Mouse (Mus musculus) frontal cortex, adult 2 months (tissue): ENCODE results near the gene Lsp1. TPM values are rescaled to one million over a fixed set of nuclear protein-coding genes. Genes with fewer than 3 reads are reported as not detected.

Experiments
- DNase-seq, 2 experiments: peaks; one replicate each; pipeline ENCODE4 v3.0.0; 2022; ENCODE audit warnings: low spot score in 1 of 2; ENCODE audit errors: extremely low spot score in 1 of 2
- polyA plus RNA-seq: library from polyadenylated mRNA; depleted of rRNA; stranded (reverse); fragments of >200 nt; gene quantifications from 2 replicates; pipeline ENCODE4 v1.2.3, GENCODE M21; 2012

The Lsp1 gene
- polyA plus RNA-seq, 1 experiment, result 11.0 TPM

DNA sequence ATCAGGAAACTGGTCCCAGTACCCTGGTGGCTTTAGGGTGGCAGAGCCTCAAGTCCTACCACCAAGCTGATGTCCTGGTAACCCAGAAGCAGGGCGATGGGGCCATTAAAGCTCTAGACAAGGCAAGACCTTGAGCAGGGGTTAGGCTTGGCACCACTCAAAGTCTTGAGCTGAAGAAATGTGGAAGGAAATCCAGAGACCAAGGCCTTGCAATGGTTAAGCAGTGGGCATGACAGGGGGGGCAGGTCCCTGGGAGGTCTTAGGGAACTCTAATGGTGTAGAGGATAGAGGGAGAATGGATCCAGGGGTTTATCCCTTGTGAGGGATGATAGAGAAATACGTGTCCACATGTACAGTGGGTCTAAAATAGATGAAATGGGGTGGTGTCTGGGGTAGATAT lies 12.9 kb downstream of the Lsp1 start:
- DNase-seq, result no peak

DNA sequence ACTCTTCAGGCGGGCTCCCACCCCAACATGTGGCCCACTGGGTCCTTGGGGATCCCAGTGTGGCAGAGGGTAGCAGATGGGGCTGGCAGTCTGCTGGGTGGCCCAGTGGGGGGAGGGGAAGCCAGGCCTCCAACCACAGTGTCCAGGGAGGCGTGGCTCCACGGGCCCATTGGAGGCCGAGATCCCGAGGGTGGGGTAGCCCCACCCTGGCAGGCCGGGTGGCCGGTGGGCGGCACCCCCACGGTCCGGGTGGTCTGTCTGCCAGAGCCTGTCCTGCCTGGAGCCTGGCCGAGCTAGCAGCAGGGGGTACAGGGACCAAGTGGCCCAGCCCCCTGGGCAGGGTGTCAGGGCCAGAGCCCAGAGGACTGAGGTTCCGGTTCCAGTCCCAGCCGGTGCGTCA lies 14.2 kb downstream of the Lsp1 start:
- no peak for DNase-seq

DNA sequence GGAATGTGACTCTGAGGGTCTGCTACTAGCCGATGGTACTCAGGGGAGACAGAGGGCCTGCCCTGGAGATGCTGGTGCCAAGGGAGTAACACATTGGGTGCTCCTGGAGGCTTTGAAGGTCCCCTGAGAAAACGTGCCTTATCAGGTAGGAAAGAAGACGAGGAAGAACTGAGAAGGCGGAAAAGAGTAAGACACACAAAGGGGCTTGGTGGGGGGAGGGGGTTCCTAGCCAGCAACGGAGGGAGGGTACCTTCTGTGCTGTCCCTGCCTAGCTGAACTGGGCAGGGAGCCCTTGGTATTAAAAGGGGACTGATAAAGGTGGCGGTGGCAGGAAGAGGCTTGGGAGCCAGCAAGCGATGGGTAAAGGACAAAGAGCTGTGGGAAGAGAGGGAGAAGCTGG lies 15.0 kb downstream of the Lsp1 start:
- DNase-seq, result no peak

DNA sequence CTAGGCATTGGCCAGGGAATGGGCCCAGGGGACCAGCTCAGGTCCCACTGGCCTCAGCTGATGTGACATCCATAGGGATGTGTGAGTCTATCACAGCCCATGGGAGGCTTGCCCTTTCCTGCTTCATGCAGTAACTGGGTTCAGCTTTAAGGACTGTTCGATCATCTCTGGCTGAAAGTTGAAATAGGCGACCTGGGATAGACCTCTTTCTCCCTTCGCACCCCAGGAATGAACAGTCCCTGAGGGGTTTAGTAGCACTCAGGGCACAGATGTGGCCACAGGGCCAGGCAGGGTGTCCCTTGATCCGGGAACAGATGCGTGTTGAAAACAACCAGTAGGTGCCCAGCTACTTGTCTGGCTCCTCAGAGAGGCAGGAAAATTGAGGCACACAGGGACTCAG lies 15.7 kb downstream of the Lsp1 start:
- DNase-seq, result no peak

DNA sequence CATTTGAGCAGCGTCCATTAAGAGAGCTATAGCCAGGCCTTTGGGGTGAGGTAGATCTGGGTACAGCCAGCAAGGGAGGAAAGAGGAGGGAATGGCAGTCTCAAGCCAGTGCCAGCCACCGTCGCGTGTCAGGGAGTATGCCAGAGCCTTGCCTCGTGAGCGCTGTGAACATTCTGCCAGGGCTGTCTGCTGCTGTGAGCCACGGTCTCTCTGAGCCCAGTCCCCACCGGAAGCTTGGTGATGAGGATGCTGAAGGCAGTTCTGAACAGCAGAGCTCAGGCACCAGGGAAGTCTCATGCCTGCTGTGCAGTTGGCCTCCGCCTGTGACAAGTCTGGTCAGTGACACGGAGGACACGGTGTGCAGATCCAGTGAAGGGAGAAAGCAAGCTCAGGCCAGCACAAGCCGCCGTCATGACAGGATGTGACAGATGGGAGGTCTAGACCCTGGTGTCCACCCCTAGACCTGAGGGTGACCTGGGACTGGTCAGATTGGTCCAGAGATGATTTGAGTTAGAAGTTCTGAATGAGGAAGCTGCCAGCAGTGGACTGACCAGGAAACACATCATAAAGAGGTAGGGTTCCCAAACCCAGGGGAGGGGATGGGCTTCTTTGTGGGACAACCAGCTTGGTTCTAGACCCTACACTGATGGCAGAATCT lies 16.3 kb downstream of the Lsp1 start:
- peak in 1 of 2 experiments; percentile 45 for DNase-seq

DNA sequence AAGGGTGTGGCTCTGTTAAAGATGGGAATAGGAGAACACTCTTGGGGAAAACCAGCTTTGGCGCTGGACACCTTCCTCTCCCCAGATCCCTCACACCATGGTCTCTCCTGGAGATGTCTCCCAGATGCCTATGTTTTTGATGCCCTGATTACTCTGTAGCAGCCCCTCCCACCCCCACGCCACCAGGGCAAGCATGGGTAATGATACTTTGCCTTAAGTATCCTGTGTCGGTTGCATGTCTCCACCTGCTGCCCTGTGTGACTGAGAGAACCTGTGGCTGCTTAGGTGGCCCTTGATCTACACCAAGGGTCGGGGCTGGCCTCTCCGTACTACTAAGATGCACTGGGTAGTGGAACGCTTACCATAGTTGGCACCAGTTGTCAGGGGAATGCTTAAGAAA lies 17.4 kb downstream of the Lsp1 start:
- DNase-seq, result no peak

DNA sequence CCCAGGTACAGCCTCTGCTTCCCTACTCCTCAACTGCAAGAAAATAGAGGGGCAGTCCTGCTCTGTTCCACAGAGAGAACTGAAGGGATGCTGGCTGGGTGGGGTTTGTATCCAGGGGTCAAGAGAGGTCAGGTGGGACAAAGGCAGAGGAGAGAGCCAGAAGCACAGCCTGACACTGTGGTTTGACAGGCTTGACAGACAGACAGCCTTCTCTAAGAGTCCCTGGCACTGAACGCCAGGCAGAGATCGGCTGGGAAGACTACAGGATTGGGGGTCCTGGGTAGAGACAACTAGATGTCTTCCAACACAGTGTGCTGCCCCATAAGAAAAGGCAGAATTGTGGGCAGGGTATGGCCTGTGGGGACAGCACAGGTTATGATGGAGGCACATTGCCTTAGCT lies 18.0 kb downstream of the Lsp1 start:
- no peak for DNase-seq

DNA sequence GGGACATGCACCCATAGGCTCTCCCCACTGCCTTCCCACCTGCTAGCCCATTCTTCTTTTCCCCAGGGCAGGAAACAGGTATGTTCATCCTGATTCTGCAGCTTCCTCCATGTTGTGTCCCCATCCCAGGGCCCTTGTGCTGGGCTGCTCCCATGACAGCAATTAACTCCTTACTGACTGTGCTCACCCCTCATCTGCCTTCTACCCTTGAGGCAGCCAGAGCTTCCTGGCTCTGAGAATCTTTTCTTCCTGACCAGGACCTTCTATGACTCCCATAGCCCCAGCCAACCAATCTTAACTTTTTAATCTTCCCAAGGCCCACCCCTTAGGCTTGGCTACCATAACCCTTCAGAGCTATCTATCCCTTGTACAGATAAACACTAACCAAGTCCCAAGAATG lies 18.7 kb downstream of the Lsp1 start:
- DNase-seq, result no peak

DNA sequence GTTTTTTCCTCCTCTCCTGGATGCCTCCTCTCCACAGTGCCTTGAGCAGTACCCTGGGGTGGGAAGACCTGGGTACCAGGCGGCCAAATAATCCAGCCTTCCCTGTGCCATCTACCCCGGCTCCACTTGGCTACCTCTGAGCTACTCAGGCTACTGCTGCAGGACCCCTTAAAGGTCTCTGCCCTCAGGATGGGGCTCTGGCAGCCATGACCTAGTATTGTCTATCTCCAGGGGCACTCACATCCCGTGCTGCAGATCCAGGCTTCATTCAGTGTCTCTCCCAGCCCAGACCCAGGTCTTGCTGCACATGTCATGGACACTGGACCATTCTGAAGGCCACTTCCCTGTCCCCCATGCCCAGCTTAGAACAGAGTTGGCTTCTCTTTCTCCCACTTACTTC lies 19.3 kb downstream of the Lsp1 start:
- no peak for DNase-seq

DNA sequence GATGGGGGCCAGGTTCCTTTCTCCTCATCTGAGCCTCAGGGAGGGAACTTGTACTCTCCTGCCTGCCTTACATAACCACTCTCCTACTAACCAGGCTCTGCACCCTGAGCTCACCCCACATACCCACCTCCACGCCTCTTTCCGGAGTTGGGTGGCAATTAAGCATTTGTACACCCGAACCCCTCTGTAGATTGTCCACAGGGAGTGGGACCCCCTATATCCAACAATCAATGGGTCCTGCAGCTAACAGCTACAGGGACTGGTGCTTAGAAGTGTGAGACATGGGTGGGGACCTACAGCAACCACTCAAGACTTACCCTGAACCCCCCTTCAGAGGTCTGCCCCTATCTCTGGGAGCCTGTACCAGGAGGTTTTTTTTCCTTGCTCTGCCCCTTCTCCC lies 20.1 kb downstream of the Lsp1 start:
- no peak for DNase-seq

DNA sequence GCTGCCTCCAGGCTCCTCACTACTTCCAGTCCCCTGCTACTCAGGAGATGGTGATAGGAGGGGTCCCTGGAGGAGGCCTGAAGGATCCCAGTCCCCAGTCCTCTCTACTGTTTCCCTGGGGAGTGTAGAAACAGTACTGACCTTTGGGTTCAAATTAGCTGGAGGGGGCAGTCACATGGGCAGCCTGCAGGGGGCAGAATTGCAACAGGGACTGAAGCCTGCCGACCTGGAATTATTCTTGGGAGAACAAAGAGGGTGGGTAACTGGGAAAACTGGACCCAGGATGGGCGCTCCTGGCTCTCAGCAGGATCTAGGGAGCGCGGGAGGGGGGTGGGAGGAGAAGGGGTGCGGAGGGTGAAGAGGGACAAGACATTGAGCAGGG lies 20.6 kb downstream of the Lsp1 start:
- peak in 1 of 2 experiments; percentile 42 for DNase-seq

DNA sequence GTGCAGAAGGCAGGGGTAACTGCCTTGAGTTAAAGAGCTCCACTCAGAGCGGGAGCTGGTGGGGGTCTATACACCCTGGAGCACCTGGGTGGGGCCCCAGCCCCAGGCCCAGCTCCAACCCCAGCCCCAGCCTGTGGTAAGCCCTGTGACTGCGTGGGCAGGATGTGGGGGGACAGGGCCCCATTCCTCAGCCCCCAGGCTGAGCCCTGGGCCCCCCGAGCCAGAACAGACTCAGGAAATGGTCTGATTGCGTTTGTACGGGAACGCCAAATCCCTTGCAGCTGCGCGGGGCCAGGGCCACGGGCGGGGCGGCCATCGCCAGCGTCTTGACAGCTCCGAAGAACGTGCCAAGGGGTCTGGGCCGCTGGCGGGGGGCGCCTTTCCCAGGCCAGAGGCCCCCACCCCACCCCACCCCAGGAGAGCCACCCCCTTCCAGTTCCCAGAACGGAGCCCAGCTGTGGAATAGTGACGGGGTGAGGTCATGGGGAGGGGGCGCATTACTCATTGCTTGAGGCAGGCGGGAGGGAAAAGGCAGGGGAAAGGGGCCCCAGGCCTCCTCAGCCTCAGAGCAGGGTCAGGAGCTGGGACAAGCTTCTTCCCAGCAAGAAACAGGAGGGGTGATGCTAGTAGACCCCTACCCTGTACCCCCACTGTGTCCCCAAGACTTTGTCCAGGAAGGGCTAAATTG lies 21.1 kb downstream of the Lsp1 start:
- no peak for DNase-seq

DNA sequence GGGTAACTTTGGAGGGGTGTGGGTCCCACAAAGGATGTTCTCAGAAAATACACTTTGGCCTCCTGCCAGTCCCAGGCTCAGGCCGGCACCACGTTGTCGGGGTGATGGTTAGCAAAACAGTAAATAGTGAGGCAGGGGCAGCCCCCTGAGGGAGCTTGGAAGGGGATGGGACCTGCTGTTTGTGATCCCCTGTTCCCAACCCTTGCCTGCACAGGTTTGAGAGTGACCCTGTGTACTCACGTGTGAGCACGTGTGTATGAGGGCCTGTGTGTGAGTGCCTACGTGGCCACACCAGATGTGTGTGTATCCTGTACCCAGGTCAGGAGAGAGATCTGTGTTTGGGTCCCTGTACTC lies 21.6 kb downstream of the Lsp1 start:
- DNase-seq, result no peak

DNA sequence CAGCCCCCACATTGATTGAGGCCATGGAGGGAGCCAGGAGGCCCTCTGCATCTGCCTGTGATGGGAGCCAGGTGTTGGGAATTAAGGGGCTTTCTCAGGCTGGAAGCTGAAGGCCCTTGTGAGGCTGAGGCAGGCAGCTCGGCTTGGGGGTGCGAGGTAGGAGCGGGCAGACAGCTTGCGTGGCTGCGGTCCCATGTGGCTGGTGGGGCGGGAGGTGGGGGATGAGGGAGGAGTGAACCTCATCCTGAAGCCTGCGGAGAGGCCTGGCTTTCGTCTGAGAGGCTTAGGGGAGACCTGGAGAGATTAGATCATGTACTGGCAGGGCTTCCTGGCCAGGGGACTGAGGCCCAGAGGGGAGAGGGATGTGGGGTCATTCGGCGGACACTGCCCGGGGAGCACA lies 22.5 kb downstream of the Lsp1 start:
- DNase-seq, result no peak

DNA sequence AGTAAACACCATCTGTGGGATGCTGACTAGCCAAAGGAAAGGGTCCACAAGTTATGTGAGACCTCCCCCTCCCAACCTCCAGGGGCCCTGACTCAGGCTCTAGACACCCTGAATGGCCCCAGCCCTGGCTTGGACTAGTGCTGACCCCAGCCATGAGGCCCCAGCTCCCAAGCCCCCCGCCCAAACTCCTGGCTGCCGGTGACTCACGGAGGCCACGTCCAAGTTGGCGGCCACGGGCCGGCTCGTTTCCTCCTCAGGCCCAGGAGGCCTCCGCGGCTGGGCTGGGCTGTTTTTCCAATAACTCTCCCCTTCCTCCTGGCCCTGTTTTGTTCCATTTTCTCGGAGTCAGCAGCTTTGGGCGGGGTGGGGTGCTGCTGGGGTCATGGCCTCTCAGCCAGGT lies 24.2 kb downstream of the Lsp1 start:
- DNase-seq, result no peak

DNA sequence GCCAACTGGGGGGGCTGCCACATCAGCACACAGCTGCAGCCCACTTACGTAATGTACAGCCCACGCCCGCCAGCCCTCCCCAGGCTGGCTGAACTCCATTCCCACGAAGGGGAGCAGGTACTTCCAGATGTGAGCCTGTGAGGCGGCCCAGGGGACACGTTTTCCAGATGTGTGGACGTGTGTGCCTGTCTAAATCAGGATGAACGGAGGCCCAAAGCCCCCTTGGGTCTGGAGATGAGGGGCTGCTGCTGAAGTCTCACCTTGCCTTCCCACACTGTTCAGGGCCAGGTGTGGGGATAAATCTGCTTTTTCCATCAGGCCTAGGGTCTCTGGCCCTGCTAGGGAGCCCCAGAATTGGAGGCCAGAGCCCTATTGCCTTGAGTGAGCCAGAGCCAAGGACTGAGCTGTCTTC lies 26.1 kb downstream of the Lsp1 start:
- DNase-seq, result no peak

DNA sequence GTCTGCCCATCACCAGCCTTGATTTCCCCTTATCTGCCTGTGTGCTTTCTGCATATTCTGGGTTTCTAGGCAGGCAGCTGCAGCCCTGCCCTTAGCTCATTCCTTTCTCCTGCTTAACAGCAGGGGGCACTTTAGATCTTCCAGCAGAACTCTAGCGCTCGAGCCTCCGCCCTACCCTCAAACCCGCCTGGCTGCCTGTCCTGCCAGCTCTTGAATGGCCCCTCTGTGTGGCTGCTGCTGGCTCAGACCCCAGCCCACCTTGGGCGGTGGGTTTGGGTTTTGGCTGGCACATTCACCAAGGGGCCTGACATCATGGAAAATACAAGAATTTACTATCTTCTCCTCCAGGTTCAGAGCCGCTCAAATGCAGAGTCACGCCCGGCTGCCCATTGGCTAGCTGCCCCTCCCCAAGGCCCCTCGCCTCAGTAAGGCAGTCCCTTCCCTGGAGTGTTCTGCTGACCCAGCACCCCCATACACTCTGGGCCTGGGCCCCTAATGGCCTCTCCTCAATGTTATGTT lies 26.8 kb downstream of the Lsp1 start:
- DNase-seq, result peak in 1 of 2 experiments; percentile 58

DNA sequence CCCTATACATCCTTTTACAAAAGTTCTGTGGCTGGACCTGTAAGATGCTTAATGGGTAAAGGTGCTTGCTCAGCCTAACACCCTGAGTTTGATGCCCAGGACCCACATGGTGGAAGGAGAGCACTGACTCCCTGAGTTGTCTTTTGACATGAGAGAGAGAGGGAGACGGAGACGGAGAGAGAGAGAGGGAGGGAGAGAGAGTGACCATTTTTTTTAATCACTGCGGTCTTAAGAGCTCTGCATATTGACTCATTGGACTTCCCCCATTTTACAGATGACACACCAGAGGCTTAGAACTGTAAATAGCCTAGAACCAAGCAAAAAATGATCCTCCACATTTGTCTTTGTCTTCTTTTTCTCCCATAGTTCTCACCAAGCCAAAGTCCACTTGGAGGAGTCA lies 27.4 kb downstream of the Lsp1 start:
- DNase-seq, result no peak

DNA sequence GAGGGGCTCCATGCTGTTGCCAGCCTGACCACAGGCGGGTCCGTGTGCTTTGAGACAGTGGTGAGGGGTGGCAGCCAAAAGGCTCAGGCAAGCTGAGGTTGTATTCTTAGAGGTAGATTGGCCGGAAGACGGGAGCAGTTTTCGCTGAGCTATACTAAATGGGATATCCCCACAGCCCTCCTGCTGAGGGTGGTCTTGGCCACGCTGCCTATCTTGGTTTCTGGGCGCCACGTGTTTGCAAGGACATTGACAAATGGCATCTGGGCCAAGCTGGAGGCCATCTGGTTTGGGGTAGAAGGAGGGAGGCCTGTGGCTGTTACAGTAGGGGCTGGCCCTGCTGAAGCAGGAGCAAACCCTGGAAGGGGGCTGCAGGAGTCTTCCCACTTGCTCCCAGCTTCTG lies 32.9 kb downstream of the Lsp1 start:
- DNase-seq, result no peak

DNA sequence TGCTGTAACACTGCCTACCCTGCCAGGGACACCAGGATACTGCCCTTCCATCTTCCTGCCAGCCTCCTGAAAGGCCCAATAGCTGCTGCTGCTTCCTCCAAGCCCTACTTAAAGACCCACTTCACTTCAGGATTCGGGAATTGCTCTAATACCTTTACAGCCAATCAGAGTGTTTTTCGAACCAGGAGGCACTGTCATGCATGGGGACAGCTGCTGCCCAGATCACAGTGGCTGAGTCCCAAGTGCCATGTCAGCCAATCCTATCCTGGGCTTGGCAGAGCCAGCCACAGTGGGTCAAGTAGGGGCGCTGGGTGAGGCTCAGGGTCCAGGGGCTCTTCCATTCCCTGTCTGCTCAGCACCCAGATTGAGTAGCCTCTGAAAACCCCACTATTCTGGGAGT lies 35.5 kb downstream of the Lsp1 start:
- no peak for DNase-seq

DNA sequence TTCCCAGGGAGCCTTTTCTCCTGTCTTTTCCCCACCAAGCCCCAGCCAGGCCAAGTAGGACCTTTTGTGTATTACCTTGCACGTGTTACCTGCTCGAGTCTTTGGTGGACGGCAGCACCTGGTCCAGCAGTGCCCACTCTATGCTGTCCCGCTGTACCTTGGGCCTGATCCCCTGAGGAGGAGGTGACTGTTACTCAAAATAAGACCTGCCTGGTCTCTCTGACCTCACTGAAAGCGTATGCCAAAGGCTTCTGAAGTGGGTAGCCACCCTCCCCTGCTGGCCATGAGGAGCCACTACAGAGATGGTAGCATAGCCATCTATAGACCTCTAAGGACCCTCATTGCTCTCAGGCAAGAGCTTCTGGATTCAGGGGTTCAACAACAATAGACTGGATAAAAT lies 36.2 kb downstream of the Lsp1 start:
- no peak for DNase-seq

DNA sequence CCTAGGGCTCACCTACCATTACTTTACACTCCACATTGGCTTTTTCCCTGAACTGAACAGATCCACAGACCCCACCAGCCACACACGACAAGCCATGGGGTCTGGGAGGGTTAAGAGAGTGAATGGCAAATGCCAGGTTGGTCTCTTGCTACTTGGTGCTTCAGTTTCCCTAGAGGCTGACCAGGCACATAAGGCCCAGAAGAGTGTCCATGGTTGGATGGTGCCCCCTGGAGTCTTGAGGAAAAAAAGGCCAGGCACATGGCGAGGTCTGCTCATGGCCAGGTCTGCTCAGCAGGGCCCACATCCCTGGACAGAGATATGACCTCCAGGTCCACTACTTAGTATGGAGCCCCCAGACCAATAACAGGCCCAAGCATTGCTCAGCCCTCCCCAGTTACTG lies 37.2 kb downstream of the Lsp1 start:
- DNase-seq, result peak in 1 of 2 experiments; percentile 16

DNA sequence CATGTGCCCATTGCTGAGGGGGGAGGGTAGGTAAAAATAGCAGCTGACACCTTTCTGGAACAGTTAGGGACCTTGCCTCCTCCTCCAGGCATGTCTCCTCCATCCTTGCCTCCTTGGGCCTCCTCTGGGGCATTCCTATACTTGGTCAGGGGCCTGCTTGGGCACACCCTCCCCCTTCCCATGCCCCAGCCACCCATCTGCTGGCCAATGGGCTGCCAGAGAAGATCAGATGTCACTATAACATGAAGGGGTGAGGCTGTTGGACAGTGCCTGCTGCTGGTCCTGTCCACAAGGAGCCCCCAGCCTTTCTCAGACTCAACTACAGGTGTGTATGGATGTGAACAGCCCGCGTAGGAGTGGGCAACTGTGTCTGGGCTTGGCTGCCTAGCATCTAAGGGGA lies 38.0 kb downstream of the Lsp1 start, which contains the start of gene Tnnt3:
Gene Tnnt3 (plus strand): TSS at position 262 of the 400 bp plus-strand sequence.
- no peak for DNase-seq
